Mouse (Mus musculus) forebrain, embryonic 14.5 days (tissue): ENCODE data around the gene Kitl. TPM values are rescaled to one million over a fixed set of nuclear protein-coding genes. Genes with fewer than 3 reads are reported as not detected.

Experiments
- ATAC-seq: fragments of 200-750 bp; cut with Nextera tagmentation; 2 replicates; pipeline ENCODE4 v1.8.0; 2017; ENCODE audit warnings: mild to moderate bottlenecking, moderate library complexity
- DNase-seq: peaks from one replicate; pipeline ENCODE4 v3.0.0-alpha.2; 2015; ENCODE audit warnings: low spot score
- H3K27ac ChIP-seq: fragments of 300-500 bp; sonication (generic); 2 replicates; pipeline ENCODE4 v1.5.1; 2014; ENCODE audit warnings: low read depth, mild to moderate bottlenecking, control low read depth, low read length, moderate library complexity
- H3K27me3 ChIP-seq: fragments of 300-500 bp; sonication (generic); replicated peaks from 2 replicates; pipeline ENCODE4 v1.6.1; 2014; ENCODE audit warnings: low read length, control low read depth, mixed read lengths; ENCODE audit not compliant: control insufficient read depth, insufficient read depth
- H3K36me3 ChIP-seq: fragments of 300-500 bp; sonication (generic); 2 replicates; pipeline ENCODE4 v1.6.1; 2014; ENCODE audit warnings: low read length, control low read depth; ENCODE audit not compliant: control insufficient read depth, insufficient read depth
- H3K4me1 ChIP-seq: fragments of 300-500 bp; sonication (generic); 2 replicates; pipeline ENCODE4 v1.6.1; 2014; ENCODE audit warnings: antibody characterized with exemption, low read length, control low read depth; ENCODE audit not compliant: control insufficient read depth, insufficient read depth
- H3K4me2 ChIP-seq: fragments of 300-500 bp; sonication (generic); 2 replicates; pipeline ENCODE4 v1.6.1; 2014; ENCODE audit warnings: mild to moderate bottlenecking, control low read depth, low read length
- H3K4me3 ChIP-seq: fragments of 300-500 bp; sonication (generic); 2 replicates; pipeline ENCODE4 v1.5.1; 2014; ENCODE audit warnings: low read depth, low read length, control low read depth
- H3K9ac ChIP-seq: fragments of 300-500 bp; sonication (generic); 2 replicates; pipeline ENCODE4 v1.6.1; 2014; ENCODE audit warnings: mild to moderate bottlenecking, low read length, control low read depth, moderate library complexity
- H3K9me3 ChIP-seq: fragments of 300-500 bp; sonication (generic); replicated peaks from 2 replicates; pipeline ENCODE4 v1.6.1; 2016; ENCODE audit warnings: low read length, control low read depth, mixed read lengths; ENCODE audit not compliant: control insufficient read depth
- WGBS: fragments of 180-500 bp; shearing (Covaris S2); extraction: QIAGEN DNeasy Blood & Tissue Kit; methylation state at CpG from one replicate; pipeline ENCODE4 v1.1.7; 2014; 5-methylcytosine and 5-hydroxymethylcytosine counted together
- polyA plus RNA-seq: library from polyadenylated mRNA; unstranded; fragments of >200 nt; fragmentation: Nextera tagmentation; extraction: Ambion mirVana; gene quantifications from 2 replicates; pipeline ENCODE4 v1.2.1, GENCODE M21; 2014

Kitl gene
- polyA plus RNA-seq, 1 experiment from 2014 or later = 59.4 TPM

- Histone ChIP-seq H3K4me3 (no peak overlapping the region), H3K4me2 (no peak overlapping the region), H3K4me1 (no peaks in the 10 kb centered on the region), H3K9ac (no peak overlapping the region), H3K36me3 (no peaks in the 10 kb centered on the region), H3K27me3 (no peaks in the 10 kb centered on the region), H3K9me3 (no peaks in the 10 kb centered on the region), H3K27ac (no peak overlapping the region)
- ATAC-seq = no peak
- DNase-seq = no peak
- WGBS = 89% methylated on average over 4 of the region's 4 CpGs
Observed at GRCm38 (mm10) chr10:100003797-100004196, 11.6 kb upstream of the Kitl start.

GRCm38 (mm10) chr10:100009681-100010080, 5.7 kb upstream of the Kitl start:
- Histone ChIP-seq H3K27me3 (peaks cover 9% of the 10 kb centered on the region), H3K4me3 (no peak overlapping the region), H3K9me3 (no peaks in the 10 kb centered on the region), H3K36me3 (no peaks in the 10 kb centered on the region), H3K4me1 (no peaks in the 10 kb centered on the region; the same call in 1 of the 2 replicates), H3K27ac (no peak overlapping the region), H3K9ac (no peak overlapping the region), H3K4me2 (no peak overlapping the region; the same call in 1 of the 2 replicates)
- 13% methylated on average over 6 of the region's 6 CpGs for WGBS
- ATAC-seq = no peak
- peak; percentile 46 for DNase-seq

GRCm38 (mm10) chr10:100010291-100010690, 5.1 kb upstream of the Kitl start:
- H3K4me3 ChIP-seq = no peak overlapping the region
- DNase-seq (no peak), ATAC-seq (no peak)
- no peaks in the 10 kb centered on the region; the same call in 1 of the 2 replicates for H3K4me1 ChIP-seq
- H3K27ac ChIP-seq = no peak overlapping the region
- WGBS = 54% methylated on average over 9 of the region's 9 CpGs
- H3K27me3 ChIP-seq = peaks cover 9% of the 10 kb centered on the region
- H3K9ac ChIP-seq = no peak overlapping the region
- no peaks in the 10 kb centered on the region for H3K9me3 ChIP-seq
- H3K36me3 ChIP-seq = no peaks in the 10 kb centered on the region
- H3K4me2 ChIP-seq = no peak overlapping the region; the same call in 1 of the 2 replicates

- no peak overlapping the region for H3K4me2 ChIP-seq
- H3K27ac ChIP-seq = no peak overlapping the region
- no peaks in the 10 kb centered on the region for H3K9me3 ChIP-seq
- 67% methylated on average over 2 of the region's 2 CpGs for WGBS
- DNase-seq (no peak), ATAC-seq (no peak)
- H3K4me3 ChIP-seq = no peak overlapping the region
- H3K27me3 ChIP-seq = peaks cover 9% of the 10 kb centered on the region
- no peaks in the 10 kb centered on the region for H3K36me3 ChIP-seq
- H3K9ac ChIP-seq = no peak overlapping the region
- peaks cover 4% of the 10 kb centered on the region; the same call in 1 of the 2 replicates for H3K4me1 ChIP-seq
Observed at GRCm38 (mm10) chr10:100014096-100014495, 1.3 kb upstream of the Kitl start.

GRCm38 (mm10) chr10:100016326-100016709, 888 bp downstream of the Kitl start:
- ATAC-seq = peak; percentile 35
- peak overlapping the region; percentile 54 for H3K27ac ChIP-seq
- H3K4me3 ChIP-seq = peak overlapping the region; percentile 72
- peaks cover 8% of the 10 kb centered on the region for H3K27me3 ChIP-seq
- no peaks in the 10 kb centered on the region for H3K36me3 ChIP-seq
- H3K9me3 ChIP-seq = no peaks in the 10 kb centered on the region
- H3K4me2 ChIP-seq = peak overlapping the region; percentile 94
- peak; percentile 67 for DNase-seq
- under 1% methylated on average over 28 of the region's 28 CpGs for WGBS
- peak overlapping the region; percentile 74 for H3K9ac ChIP-seq
- peaks cover 14% of the 10 kb centered on the region for H3K4me1 ChIP-seq

- DNase-seq (no peak), ATAC-seq (no peak)
- H3K4me1 ChIP-seq = peaks cover 21% of the 10 kb centered on the region
- peak overlapping the region; percentile 47 for H3K9ac ChIP-seq
- peak overlapping the region; percentile 72 for H3K4me3 ChIP-seq
- no peaks in the 10 kb centered on the region for H3K36me3 ChIP-seq
- H3K27me3 ChIP-seq = peaks cover 5% of the 10 kb centered on the region; the same call in 1 of the 2 replicates
- H3K4me2 ChIP-seq = peak overlapping the region; percentile 94
- 15% methylated on average over 13 of the region's 13 CpGs for WGBS
- H3K9me3 ChIP-seq = no peaks in the 10 kb centered on the region
- H3K27ac ChIP-seq = no peak overlapping the region
Observed at GRCm38 (mm10) chr10:100016941-100017770, 1.7 kb downstream of the Kitl start.

GRCm38 (mm10) chr10:100017771-100018070, 2.3 kb downstream of the Kitl start:
- Histone ChIP-seq H3K9me3 (no peaks in the 10 kb centered on the region), H3K4me1 (peaks cover 27% of the 10 kb centered on the region), H3K4me3 (peak overlapping the region; percentile 72), H3K9ac (peak overlapping the region; percentile 47; the same call in 1 of the 2 replicates), H3K36me3 (no peaks in the 10 kb centered on the region), H3K27me3 (peaks cover 5% of the 10 kb centered on the region; the same call in 1 of the 2 replicates), H3K27ac (no peak overlapping the region), H3K4me2 (peak overlapping the region; percentile 94)
- WGBS = 5% methylated on average over 10 of the region's 10 CpGs
- no peak for DNase-seq
- ATAC-seq = no peak

- peak overlapping the region; percentile 94 for H3K4me2 ChIP-seq
- peak overlapping the region; percentile 72 for H3K4me3 ChIP-seq
- DNase-seq = no peak
- H3K9ac ChIP-seq = no peak overlapping the region
- ATAC-seq = no peak
- peaks cover 5% of the 10 kb centered on the region; the same call in 1 of the 2 replicates for H3K27me3 ChIP-seq
- H3K4me1 ChIP-seq = peaks cover 30% of the 10 kb centered on the region
- no peak overlapping the region for H3K27ac ChIP-seq
- no peaks in the 10 kb centered on the region for H3K36me3 ChIP-seq
- H3K9me3 ChIP-seq = no peaks in the 10 kb centered on the region
- 45% methylated on average over 5 of the region's 5 CpGs for WGBS
Observed at GRCm38 (mm10) chr10:100018493-100018892, 3.1 kb downstream of the Kitl start.
